ENCODE assay signal across 10 mouse cellular contexts in genomic region chr2:58156495-58157392, GRCm38 (mm10). TPM values are rescaled to one million over a fixed set of nuclear protein-coding genes. Genes with fewer than 3 reads are reported as not detected.
DNase-seq lines count a peak whose midpoint lies in the region; ATAC-seq lines count a peak whose summit lies in the region.
"Had no signal": no experiment of that assay in that cellular context is flagged by ENCODE, and none has a peak within 500 bp of the region (broad histone marks: within the 10 kb centered on the region; RNA-seq: fewer than 3 reads in every experiment).

No protein-coding gene starts in this region.

- no peak overlapping the region for H3K9ac ChIP-seq in kidney, embryonic 16.5 days (replicated peaks; ENCODE audit: low read length)

- no peak overlapping the region for H3K27ac ChIP-seq in kidney, embryonic 16.5 days (ENCODE audit: low read length)
- H3K27ac ChIP-seq: gastrocnemius, adult 2 months had no signal

- H3K4me2 ChIP-seq in kidney, embryonic 16.5 days (replicated peaks; ENCODE audit: low read depth, low read length) = no peak overlapping the region

- peaks cover 6% of the 10 kb centered on the region; the same call in 1 of the 2 replicates for H3K4me1 ChIP-seq in kidney, embryonic 16.5 days (ENCODE audit: insufficient read depth, low read length)
- H3K4me1 ChIP-seq in megakaryocyte, embryonic 14.5 days = peaks cover 68% of the 10 kb centered on the region

- DNase-seq in kidney, adult 9 months = peak; percentile 54
- DNase-seq in induced T-regulatory cell, adult 2 months (ENCODE audit: low read depth) = peak; percentile 96
- DNase-seq in thymus, postnatal 36 days = peak; percentile 72 to 81
- no peak for DNase-seq in adrenal gland, adult 8-10 months
- no peak for DNase-seq in layer of hippocampus, postnatal 36 days
- no peak for DNase-seq in adrenal gland, adult 18-20 months (ENCODE audit: low spot score in 2 of 2)
- DNase-seq: gastrocnemius, adult 2 months had no signal

- H3K27me3 ChIP-seq in kidney, embryonic 16.5 days (ENCODE audit: insufficient read depth, low read length) = no peaks in the 10 kb centered on the region
- H3K27me3 ChIP-seq in megakaryocyte, embryonic 14.5 days (replicated peaks) = no peaks in the 10 kb centered on the region

- H3K4me3 ChIP-seq in kidney, embryonic 16.5 days (ENCODE audit: low read length) = no peak overlapping the region
- H3K4me3 ChIP-seq in megakaryocyte, embryonic 14.5 days (replicated peaks) = peak overlapping the region; percentile 88
- H3K4me3 ChIP-seq: gastrocnemius, adult 2 months had no signal

- no peak for ATAC-seq in kidney, embryonic 16.5 days (ENCODE audit: low FRiP score, low TSS enrichment)

- no peaks in the 10 kb centered on the region for H3K36me3 ChIP-seq in kidney, embryonic 16.5 days (ENCODE audit: insufficient read depth, low read length)
- H3K36me3 ChIP-seq in megakaryocyte, embryonic 14.5 days (replicated peaks; ENCODE audit: low read length) = no peaks in the 10 kb centered on the region

- H3K9me3 ChIP-seq in kidney, embryonic 16.5 days (ENCODE audit: low read length) = no peaks in the 10 kb centered on the region
- H3K9me3 ChIP-seq in megakaryocyte, embryonic 14.5 days = no peaks in the 10 kb centered on the region

- 79% methylated on average over 5 of the region's 5 CpGs for WGBS in kidney, embryonic 16.5 days

RNA-seq across cellular contexts. Expression of gene Cytip, which starts 38.6 kb away (rescaled TPM):
- 1.4 and 1.5 TPM in 2 replicates for polyA plus RNA-seq in kidney, embryonic 16.5 days (2015; fragmentation: Nextera tagmentation; extraction: Ambion mirVana)
- 2.8 TPM in 1 of 2 replicates, not detected in the other for polyA plus RNA-seq in megakaryocyte, embryonic 14.5 days (2012; ENCODE audit: insufficient read depth, low replicate concordance)
- 10 to 100 TPM; 15.7 to 22.5 (median 20.4) TPM for total RNA-seq in adrenal gland, adult 8-10 months (2022)
- under 1 TPM in 1 of 2 experiments, not detected in 1; 0.23 TPM for total RNA-seq in layer of hippocampus, postnatal 36 days (2021)
- total RNA-seq in adrenal gland, adult 18-20 months (2021) = 10 to 100 TPM; 13.8 to 21.8 TPM
- total RNA-seq: MEL had no signal

Comparison
In these comparisons a context has a peak if more than half of its experiments do, and no peak if none do; other contexts are left out.
1. DNase-seq: peak in kidney, adult 9 months (single experiment), induced T-regulatory cell, adult 2 months (single experiment) and thymus, postnatal 36 days (2 of 2); none in adrenal gland, adult 8-10 months (single experiment), layer of hippocampus, postnatal 36 days (0 of 2) and adrenal gland, adult 18-20 months (0 of 2).
2. RNA of gene Cytip, which starts 38.6 kb away (total RNA-seq): 13.8 to 21.8 TPM in adrenal gland, adult 18-20 months and 15.7 to 22.5 TPM in adrenal gland, adult 8-10 months; 0.23 TPM in layer of hippocampus, postnatal 36 days; every median in the first group is over 10 times any median in the second.